Mouse (Mus musculus) thymus, postnatal 4 days (tissue): ENCODE results near the gene Fos.

ENCODE experiments used
- DNase-seq: peaks from one replicate; pipeline ENCODE4 v3.0.0; 2021

Fos gene

DNA sequence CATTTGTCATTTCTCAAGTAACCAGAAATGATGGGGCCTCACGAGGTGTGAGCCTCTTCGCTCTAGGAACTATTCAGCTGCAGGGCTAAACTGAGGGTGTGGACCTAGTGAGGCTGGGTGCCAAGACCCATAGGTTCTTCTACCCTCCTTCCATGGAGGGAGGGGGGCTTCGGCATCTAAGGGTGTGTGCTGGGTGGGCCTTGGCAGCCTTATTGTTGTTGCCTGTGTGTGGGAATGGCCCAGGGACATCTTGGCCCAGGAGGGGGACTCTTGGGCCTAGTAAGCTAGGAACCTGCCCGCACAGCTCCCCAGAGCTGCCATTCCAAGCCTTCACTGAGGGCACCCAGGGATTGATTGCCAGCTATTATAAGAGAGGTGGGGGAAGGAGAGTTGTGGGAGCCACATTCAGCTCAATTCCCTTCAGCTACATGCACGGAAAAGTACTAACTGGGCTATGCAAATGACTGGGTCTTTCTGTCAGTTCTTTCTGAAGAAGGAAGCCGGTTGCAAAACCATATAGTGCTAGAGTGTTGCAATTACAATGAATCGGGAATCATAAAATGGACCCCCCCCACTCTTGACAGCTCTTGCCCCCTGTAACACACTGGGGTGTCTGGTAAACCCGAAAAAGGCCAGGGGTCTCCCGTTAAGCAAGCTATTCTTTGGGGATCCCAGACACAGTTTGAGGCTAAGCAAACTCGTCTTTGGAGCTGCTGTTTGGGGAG is 16.6 kb downstream of the Fos start:
- no peak for DNase-seq

DNA sequence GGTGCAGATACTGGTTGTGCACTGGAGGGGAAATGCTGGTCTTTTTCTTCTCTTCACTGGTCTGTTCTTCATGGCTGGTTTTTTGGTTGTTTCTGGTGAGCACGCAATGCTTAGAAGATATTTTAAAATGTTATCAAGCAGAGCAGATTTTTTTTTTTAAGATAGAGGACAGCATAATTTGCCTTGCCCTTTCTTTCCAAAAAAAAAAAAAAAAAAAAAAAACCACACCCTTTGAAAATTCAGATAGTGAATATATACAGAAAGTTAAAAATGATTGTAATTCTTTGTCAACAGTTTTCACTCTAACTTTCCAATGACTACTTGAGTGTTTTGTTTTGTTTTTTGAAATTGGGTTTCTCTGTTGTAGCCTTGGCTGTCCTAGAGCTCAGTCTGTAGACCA is 17.3 kb downstream of the Fos start:
- no peak for DNase-seq

DNA sequence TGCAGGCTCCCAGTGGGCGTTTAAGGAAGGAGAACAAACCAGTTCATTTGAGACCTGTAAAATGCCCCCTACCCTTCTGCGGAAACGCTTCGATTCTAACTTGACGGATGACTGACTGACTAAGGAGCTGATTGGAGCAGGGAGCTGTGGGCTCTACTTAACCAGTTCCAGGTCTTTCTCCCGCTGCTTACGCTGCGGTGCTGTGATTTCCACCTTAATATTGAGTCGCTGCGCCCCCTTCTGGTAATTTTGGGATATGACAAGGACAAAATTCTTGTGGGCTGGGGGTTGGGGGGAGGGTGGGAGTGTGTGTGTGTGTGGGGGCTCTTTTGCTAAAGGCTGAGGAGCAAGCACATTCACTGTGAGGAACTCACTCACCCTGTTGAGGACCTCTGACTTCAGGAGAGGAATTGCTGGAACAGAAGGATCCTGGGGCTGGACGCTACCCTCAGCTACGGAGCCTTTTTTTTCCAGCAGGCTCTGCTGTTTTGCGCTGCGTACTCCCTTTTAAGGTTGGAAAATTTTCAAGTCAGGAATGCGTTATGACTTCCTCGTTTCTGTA is 18.5 kb downstream of the Fos start:
- DNase-seq = peak; percentile 73

DNA sequence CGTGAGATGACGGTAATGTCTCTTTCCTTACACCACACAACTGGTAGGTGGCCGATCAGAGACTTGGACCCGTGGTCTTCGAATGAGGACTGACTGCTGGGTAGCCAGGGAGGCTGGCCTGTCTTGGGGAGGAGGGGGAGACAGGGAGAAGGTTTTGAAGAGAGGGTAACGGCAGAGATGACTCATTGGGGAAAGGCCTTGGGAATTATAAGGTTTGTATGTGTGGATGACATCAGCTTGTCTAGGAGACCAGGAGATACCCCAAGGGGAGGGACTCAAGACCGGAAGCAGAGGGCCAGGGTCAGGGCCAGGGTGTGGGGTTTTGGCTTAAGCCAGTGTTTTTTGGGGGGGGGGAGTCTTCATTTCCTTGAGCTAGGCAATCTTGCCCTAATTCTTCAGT is 22.6 kb downstream of the Fos start:
- no peak for DNase-seq

DNA sequence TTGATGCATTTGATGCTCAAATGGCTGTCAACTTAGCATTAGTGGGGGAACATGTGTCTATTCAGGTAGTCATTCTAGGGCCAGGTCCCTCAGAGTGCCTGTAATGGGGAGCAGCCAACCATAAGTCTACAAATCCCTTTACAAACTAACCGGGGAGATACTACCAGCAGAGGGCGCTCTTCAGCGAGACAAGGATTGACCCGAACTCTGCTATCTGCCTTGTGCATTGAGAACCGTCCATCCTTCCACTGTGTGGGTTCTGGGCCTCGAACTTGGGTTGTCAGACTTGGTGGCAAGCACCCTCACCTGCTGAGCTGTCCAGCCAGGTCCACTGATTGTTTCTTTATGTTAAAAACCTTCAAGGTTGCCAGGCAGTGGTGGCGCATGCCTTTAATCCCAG is 23.1 kb downstream of the Fos start:
- peak; percentile 90 for DNase-seq

DNA sequence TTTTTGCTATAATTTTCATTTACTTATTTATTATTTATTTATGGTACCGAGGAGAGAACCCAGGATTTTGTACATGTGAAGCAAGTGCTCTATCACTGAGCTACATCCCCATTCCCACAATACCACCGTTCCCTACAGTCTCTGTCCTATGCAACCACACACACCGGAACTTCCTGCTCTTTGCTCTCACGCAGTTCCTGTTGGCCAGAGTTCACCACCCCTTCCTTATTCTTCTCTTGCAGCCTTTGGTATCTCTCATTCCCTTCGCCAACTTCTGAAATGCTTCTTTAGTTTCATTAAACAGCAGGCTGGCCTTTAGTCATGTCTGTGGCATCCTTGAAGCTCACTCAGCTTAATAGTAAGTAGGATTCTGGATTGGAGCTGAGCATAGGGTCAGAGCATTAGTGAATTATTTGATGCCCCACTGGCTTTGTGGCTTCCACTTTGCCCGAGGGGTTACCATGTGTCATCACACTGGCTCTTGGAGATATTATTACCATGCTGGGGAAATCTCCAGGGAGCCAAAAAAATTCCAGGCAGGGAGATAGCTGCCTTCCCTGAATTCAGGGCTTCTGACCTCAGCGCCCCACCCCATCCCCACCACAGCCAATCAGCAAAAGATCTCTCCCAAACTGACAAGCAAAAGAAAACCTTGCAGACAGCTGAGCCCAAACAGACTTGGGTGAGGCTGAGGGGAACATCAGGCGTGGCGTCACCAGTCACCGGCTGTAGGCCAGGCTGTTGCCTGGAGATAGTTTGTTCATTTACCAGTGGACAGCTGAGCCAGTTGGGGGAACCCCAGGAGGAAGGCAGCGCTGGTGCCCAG is 23.8 kb downstream of the Fos start:
- no peak for DNase-seq

DNA sequence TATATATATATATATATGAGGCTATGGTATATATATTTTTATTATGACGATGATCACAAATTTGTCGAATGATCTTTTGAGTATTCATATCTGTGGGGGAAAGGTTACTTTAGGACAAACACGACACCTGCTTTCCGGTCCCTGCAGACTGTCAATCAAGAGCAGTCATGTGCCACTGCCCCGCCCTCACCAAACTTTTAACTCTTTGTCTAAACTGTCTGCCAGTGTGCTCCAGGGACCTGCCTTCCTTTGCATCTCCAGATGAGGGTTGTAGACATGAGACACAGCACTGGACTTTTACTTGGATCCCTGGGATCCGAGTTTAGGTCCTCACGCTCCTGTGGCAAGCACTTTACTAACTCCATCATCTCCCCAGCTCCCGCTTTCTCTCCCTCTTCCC is 25.3 kb downstream of the Fos start:
- DNase-seq = no peak

DNA sequence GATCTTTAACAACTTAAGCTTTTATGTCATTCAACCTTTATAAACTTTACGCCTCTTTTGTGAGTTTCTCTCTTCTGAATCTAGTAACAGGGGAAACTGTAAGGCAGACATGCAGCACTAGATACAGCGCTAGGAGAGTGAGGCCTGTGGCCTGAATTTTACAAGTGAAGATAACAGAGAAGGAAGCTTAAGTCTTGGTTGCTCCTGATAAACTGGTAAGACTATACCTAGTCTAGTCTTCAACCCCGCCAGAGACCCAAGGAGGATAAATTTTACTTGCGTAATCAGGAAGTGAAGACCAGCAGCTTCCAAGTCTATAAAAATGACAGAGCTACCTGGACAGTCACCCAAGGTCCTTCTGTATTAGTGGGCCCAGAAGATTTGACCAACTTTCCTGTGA is 29.0 kb downstream of the Fos start:
- no peak for DNase-seq

DNA sequence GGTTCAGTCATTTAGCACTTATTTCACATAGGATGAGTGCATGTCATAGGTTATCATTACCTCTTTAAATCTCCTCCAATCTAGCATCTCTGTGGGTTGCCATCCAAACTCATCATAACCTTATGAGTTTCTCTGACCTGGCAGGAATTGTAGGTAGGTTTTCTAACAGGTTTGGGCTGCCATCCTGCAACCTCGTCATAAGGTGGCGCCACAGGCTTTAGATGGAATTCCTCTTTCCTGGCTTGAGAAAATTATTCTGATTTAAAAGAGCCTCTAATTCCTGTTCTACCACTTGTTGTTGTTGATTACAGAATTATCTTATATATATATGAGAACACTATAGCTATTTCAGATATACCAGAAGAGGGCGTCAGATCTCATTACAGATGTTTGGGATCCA is 34.5 kb downstream of the Fos start:
- DNase-seq = peak; percentile 73

DNA sequence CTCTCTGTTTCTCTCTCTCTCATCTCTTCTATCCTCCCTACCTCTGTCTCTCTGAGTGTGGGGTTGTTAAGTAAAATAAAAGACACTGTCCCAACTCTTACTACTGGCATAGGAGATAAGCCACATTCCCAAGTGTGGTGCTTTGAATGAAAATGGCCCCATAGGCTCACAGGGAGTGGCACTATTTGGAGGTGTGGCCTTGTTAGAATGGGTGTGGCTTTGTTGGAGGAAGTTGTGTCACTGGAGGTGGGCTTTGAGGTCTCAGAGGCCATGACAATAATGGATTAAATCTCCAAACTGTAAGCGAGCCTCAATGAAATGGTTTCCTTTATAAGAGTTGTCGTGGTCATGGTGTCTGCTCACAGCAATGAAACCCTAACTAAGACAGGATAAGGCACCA is 36.3 kb downstream of the Fos start:
- no peak for DNase-seq

DNA sequence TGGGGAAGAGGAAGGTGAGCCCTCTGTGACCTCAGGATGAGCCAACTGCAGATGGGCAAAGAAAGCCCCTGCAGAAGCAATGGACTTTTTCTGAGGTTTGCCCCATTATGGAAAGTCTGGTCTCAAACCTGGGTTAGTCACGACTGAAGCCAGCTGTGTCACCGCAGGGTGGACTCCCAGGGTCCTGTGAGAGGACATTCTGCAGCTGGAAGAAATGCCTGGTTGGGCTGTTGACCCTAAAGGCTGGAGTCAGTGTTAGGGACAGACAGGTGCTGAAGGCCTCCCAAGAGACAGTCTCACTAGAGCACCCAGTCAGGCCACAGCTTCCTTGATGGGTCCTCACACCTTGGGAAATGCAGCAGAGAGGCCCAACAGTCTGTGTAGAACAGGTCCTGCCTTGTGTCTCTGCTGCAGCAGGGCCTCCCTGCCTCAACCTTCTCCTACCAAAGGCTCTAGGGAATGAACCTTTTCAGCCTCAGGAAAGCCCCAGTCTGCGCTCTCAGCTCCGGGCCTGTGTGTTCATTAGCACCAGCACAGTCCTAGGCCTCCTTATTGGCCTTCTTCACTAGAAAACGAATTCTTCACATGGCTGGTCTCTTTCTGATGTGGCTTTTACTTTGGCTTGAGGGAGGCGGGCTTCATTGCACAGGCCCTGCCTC is 40.2 kb downstream of the Fos start:
- no peak for DNase-seq

DNA sequence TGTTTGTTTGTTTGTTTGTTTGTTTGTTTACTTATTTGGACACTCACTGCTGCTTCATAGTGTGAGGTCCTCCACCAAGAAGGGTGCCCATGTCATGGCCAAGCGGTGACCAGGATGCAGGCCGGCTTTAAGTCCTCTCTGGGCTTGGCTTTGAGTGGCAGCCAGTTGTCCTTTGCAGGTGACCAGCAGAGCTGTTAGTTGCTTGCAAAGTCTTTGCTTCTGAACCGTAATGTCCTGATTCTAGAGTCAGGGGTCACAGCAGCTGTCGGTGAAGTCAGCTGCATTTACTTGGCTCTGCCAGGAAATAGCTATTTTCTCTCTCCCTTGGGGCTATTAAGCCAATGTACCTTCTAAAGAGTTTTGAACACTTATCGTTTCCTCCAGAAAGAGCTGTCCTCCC is 41.3 kb downstream of the Fos start:
- no peak for DNase-seq

DNA sequence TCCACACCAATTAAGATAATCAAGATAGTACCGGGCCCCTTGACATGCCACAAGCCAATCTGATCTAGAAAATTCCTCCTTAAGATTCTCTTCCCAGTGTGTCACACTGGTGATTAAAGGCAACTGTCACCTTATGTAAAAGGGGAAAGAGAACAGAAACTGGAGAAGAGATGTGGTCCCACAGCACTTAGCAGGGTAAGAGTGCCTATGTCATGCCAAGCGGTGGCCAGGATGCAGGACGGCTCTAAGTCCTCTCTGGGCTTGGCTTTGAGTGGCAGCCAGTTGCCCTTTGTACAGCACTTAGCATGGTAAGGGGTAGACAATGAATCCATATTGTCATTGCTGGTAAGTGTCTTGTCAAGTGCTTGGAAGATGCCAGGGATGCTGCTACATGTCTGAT is 42.2 kb downstream of the Fos start:
- no peak for DNase-seq

DNA sequence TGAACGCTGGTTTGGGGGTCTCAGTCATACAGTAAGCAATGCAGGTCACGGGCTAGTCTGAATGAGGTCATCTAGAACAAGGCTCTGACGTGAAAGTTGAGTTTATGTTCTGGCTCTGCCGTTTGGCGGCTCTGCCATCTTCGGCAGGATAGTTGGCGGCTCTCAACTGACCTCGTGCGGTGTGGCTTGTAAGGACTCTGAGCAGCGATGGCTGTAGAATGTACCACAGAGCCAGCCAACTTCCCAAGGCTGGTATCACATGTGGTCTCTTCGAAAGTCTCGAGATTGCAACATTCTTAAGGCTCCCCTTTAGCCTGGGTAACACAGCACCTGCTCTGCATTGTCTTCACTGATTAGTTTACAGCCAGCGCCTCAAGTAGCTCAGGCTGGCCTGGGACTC is 43.6 kb downstream of the Fos start:
- DNase-seq = no peak

DNA sequence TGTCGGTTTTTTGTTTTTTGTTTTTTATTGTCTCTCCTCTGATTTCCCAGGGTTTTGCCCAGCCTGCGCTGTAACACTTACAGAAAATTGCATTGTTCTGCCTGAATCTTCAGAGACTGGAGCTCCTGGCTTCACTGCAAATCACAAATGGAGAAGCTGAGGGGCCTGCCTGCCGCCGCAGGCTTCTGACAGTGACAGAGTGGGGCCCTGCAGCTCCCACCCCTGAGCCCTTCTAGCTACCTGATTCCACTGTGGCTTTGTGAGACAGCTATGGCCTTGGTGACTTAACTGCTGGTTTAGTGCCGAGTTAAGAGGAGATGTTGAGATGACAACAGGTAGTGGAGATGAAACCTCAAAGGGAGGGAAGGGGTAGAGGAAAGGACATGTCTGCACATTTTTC is 44.3 kb downstream of the Fos start:
- DNase-seq = no peak

DNA sequence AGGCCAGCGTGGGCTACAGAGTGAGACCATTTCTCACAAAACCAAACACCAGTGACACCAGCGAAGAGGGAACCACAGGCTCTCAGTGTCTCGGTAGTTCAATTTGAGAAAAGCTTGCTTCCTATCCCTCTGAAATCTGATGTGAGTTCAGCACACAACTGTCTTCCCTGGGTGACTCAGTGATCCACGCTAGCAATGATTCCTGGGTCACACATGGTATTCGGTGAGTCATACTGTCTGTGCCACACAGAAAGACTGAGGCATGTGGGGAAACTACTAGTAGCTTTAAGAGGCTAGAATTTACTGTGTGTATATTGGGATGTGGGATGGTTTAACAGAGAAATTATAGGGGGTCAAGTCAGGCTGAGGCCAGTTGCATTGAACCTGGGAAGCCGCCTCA is 45.9 kb downstream of the Fos start:
- no peak for DNase-seq

DNA sequence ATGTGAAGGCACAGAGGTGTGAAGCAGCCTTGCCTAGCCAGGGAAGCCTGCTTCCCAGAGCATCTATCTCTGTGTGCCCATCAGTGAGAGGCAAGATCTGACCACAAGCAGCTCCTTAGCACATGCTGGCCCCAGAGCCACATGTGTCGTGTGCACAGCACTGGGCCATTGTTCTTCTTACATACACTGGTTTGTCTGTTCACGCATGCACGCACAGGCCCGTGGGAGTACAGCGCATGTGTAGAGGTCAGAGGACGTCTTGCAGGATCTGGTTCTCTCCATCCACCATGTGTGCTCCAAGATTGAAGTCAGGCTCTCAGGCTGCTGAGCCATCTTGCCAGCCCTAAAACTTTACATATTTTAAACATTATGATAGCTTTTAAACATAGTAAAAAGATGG is 47.4 kb downstream of the Fos start:
- DNase-seq = no peak

DNA sequence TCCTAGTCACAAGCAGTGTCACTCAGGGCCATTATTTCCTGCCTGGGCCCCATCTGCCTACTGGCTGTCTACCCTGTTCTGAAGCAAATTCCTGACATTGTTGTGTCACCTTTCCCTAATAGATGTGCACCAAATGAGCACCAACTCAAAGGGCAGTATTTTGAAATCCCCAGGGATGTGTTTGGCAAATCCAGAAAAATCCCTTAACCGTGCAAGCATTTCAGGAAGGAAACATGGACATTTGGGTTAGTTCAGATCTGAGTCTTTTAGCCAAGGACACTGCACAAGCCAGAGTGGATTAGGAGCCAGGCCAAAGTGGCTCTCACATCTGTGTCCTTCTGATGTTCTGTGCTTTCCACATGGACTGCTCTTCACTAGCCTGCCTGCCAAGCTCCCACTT is 48.0 kb downstream of the Fos start:
- DNase-seq = no peak

DNA sequence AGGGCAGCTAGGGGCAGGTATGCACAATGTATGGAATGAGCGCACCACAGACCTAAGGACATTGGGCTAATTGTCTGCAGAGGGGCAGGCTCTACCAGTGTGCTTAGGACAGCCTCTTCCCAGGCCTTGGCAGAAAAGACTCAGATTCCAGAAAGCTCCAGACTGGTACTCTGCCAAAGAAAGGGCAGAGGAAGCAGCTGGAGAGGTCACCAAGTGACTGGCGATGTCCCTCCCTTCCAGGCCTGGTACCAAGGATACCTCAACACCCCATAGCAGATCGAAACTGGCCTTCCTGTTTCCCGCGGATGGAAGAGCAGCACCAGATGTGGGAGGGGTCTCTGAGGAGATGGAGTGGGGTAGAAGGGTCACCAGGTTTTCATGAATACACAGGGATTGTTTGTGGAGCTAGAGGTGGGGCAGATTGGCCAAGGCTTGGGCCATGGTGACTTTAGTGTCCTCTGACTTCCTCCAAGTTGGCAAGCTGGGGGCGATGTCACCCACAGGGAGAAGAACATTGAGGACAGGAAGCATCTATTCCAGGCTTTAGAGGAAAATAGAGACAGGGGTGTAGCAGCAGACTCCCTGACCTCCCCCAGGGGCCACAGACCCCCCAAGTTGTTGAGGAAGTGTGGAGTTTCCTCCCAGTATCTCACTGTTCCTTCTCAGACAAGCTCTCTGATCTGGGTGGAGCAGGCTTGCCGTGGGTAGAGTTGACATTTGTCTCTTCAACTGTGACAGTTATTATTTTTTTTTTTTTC is 49.1 kb downstream of the Fos start:
- no peak for DNase-seq

DNA sequence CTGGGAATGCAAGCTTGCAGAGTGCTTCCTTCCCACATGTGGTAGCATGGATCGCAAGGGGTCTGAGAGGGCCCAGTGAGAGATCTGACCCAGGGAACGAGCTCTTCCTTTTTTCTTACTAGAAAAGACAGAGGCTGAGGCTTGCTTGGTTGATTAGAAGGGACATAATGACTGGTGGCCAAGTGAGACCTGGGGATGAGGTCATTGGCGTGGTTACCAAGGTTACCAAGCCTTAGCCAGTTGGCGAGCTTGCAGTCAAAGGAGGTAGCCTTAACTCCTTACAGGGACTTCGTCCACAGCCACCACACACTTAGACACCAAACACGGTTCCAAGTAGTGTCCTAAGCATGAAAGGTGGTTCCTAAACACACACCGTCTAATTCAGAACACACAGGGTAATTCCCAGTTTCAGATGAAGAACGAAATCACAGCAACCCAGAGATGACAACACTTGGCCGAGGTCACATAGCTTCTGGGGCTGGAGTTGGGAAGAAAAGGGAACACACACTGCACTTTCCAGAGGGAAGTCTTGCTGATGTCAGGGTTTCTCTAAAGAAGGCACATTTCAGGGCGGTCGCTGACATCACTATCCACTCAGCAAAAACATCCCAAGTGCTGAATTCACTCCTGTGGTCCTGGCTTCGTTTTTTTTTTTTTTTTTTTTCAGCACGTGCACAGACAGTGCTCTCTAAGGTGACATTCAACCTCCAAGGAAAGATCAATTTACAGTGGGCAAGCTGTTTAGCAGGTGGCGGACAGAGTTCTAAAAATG is 49.9 kb downstream of the Fos start:
- DNase-seq = no peak

DNA sequence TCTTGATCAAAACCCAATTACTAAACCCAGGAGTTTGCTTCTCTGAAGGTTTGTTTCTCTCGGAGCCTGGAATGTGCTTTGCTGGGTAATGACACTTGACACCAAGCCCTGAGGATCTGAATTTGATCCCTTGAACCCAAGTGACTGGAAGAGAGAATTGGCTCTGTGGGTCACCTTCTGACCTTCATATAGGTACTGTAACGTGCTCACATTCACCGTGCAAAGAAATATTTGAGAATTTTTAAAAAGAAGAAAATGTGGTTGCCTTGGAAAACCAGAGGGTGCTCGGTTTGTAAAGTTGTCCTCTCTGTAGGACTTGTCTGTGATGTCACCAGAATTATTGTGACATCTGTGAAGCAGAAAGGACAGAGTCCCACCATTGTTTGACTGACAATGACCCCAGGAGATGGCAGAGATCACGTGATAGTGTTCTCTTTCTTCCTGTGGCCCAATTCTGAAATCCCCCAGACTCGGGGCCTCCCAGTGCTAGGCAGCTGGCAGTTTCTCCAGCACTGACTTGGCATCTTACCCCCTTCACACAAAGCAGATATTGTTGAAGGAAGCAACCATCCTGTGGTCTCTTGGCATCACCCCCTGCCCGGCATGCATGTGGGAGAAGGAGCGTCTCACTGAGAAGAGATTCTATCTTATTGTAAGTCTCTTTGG is 50.6 kb downstream of the Fos start:
- DNase-seq = no peak
